Mouse (Mus musculus): Measurements from ENCODE around the gene Bpi. TPM values are rescaled to one million over a fixed set of nuclear protein-coding genes. Genes with fewer than 3 reads are reported as not detected.

Bpi gene
- polyA plus RNA-seq, 1 experiment from 2014 or later, result not detected

GRCm38 (mm10) chr2:158275349-158275748 lies 17.5 kb downstream of the Bpi start:
- Histone ChIP-seq H3K9me3 (no peaks in the 10 kb centered on the region), H3K4me1 (peaks cover 9% of the 10 kb centered on the region; the same call in 1 of the 2 replicates), H3K4me2 (no peak overlapping the region), H3K27ac (no peak overlapping the region), H3K27me3 (no peaks in the 10 kb centered on the region), H3K36me3 (no peaks in the 10 kb centered on the region), H3K4me3 (no peak overlapping the region), H3K9ac (no peak overlapping the region)
- 92% methylated on average over 3 of the region's 3 CpGs for WGBS
- ATAC-seq (ENCODE audit: insufficient number of reproducible peaks, low FRiP score, low TSS enrichment, low read depth), result no peak

GRCm38 (mm10) chr2:158275811-158276210 lies 17.9 kb downstream of the Bpi start:
- no peak for ATAC-seq (ENCODE audit: insufficient number of reproducible peaks, low FRiP score, low TSS enrichment, low read depth)
- Histone ChIP-seq H3K9me3 (no peaks in the 10 kb centered on the region), H3K4me2 (no peak overlapping the region), H3K4me1 (peaks cover 9% of the 10 kb centered on the region; the same call in 1 of the 2 replicates), H3K4me3 (no peak overlapping the region), H3K27ac (no peak overlapping the region), H3K9ac (no peak overlapping the region), H3K27me3 (no peaks in the 10 kb centered on the region), H3K36me3 (no peaks in the 10 kb centered on the region)
- 72% methylated on average over 4 of the region's 4 CpGs for WGBS

- H3K27me3 ChIP-seq, result peaks cover 2% of the 10 kb centered on the region; the same call in 1 of the 2 replicates
- H3K36me3 ChIP-seq, result no peaks in the 10 kb centered on the region
- H3K4me2 ChIP-seq, result no peak overlapping the region
- no peaks in the 10 kb centered on the region for H3K9me3 ChIP-seq
- peaks cover 9% of the 10 kb centered on the region; the same call in 1 of the 2 replicates for H3K4me1 ChIP-seq
- no peak overlapping the region for H3K4me3 ChIP-seq
- WGBS, result 75% methylated on average over 6 of the region's 6 CpGs
- ATAC-seq (ENCODE audit: insufficient number of reproducible peaks, low FRiP score, low TSS enrichment, low read depth), result no peak
- H3K9ac ChIP-seq, result no peak overlapping the region
- H3K27ac ChIP-seq, result no peak overlapping the region
Measured at GRCm38 (mm10) chr2:158276451-158276850, 18.6 kb downstream of the Bpi start.

- Histone ChIP-seq H3K4me2 (no peak overlapping the region), H3K4me3 (no peak overlapping the region), H3K27me3 (peaks cover 2% of the 10 kb centered on the region; the same call in 1 of the 2 replicates), H3K27ac (no peak overlapping the region), H3K9me3 (no peaks in the 10 kb centered on the region), H3K36me3 (no peaks in the 10 kb centered on the region), H3K9ac (no peak overlapping the region), H3K4me1 (peaks cover 9% of the 10 kb centered on the region; the same call in 1 of the 2 replicates)
- 80% methylated on average over 4 of the region's 4 CpGs for WGBS
- ATAC-seq (ENCODE audit: insufficient number of reproducible peaks, low FRiP score, low TSS enrichment, low read depth), result no peak
Measured at GRCm38 (mm10) chr2:158276878-158277277, 19.0 kb downstream of the Bpi start.

GRCm38 (mm10) chr2:158279656-158280055 lies 21.8 kb downstream of the Bpi start:
- no peak overlapping the region for H3K27ac ChIP-seq
- H3K36me3 ChIP-seq, result no peaks in the 10 kb centered on the region
- no peak for ATAC-seq (ENCODE audit: insufficient number of reproducible peaks, low FRiP score, low TSS enrichment, low read depth)
- no peak overlapping the region for H3K4me2 ChIP-seq
- no peaks in the 10 kb centered on the region for H3K4me1 ChIP-seq
- H3K9ac ChIP-seq, result no peak overlapping the region
- H3K9me3 ChIP-seq, result no peaks in the 10 kb centered on the region
- no peak overlapping the region for H3K4me3 ChIP-seq
- WGBS, result 94% methylated on average over 4 of the region's 4 CpGs
- peaks cover 2% of the 10 kb centered on the region; the same call in 1 of the 2 replicates for H3K27me3 ChIP-seq

- H3K4me1 ChIP-seq, result no peaks in the 10 kb centered on the region
- no peaks in the 10 kb centered on the region for H3K9me3 ChIP-seq
- H3K9ac ChIP-seq, result no peak overlapping the region
- no peak for ATAC-seq (ENCODE audit: insufficient number of reproducible peaks, low FRiP score, low TSS enrichment, low read depth)
- H3K36me3 ChIP-seq, result no peaks in the 10 kb centered on the region
- H3K27me3 ChIP-seq, result peaks cover 2% of the 10 kb centered on the region; the same call in 1 of the 2 replicates
- H3K27ac ChIP-seq, result no peak overlapping the region
- no peak overlapping the region for H3K4me2 ChIP-seq
- H3K4me3 ChIP-seq, result no peak overlapping the region
- 60% methylated on average over 16 of the region's 16 CpGs for WGBS
Measured at GRCm38 (mm10) chr2:158281497-158282205, 23.8 kb downstream of the Bpi start.

GRCm38 (mm10) chr2:158283136-158283535 lies 25.2 kb downstream of the Bpi start:
- no peak for ATAC-seq (ENCODE audit: insufficient number of reproducible peaks, low FRiP score, low TSS enrichment, low read depth)
- no peak overlapping the region for H3K9ac ChIP-seq
- no peak overlapping the region for H3K4me3 ChIP-seq
- H3K27ac ChIP-seq, result no peak overlapping the region
- no peaks in the 10 kb centered on the region for H3K9me3 ChIP-seq
- no peaks in the 10 kb centered on the region for H3K4me1 ChIP-seq
- H3K36me3 ChIP-seq, result no peaks in the 10 kb centered on the region
- H3K27me3 ChIP-seq, result peaks cover 2% of the 10 kb centered on the region; the same call in 1 of the 2 replicates
- WGBS, result 74% methylated on average over 7 of the region's 7 CpGs
- no peak overlapping the region for H3K4me2 ChIP-seq

GRCm38 (mm10) chr2:158283771-158284170 lies 25.9 kb downstream of the Bpi start:
- H3K36me3 ChIP-seq, result no peaks in the 10 kb centered on the region

GRCm38 (mm10) chr2:158284571-158284970 lies 26.7 kb downstream of the Bpi start:
- no peak overlapping the region for H3K9ac ChIP-seq
- WGBS, result 23% methylated on average over 11 of the region's 11 CpGs
- H3K4me1 ChIP-seq, result no peaks in the 10 kb centered on the region
- H3K36me3 ChIP-seq, result no peaks in the 10 kb centered on the region
- no peak overlapping the region for H3K27ac ChIP-seq
- H3K4me2 ChIP-seq, result no peak overlapping the region
- H3K27me3 ChIP-seq, result peaks cover 2% of the 10 kb centered on the region; the same call in 1 of the 2 replicates
- no peak overlapping the region for H3K4me3 ChIP-seq
- no peaks in the 10 kb centered on the region for H3K9me3 ChIP-seq
- ATAC-seq (ENCODE audit: insufficient number of reproducible peaks, low FRiP score, low TSS enrichment, low read depth), result no peak

More at GRCm38 (mm10) chr2:158283771-158284170, 25.9 kb downstream of the Bpi start:
- H3K4me2 ChIP-seq, result no peak overlapping the region
- 70% methylated on average over 6 of the region's 6 CpGs for WGBS
- no peak for ATAC-seq (ENCODE audit: insufficient number of reproducible peaks, low FRiP score, low TSS enrichment, low read depth)
- no peak overlapping the region for H3K4me3 ChIP-seq
- no peaks in the 10 kb centered on the region for H3K4me1 ChIP-seq
- H3K27ac ChIP-seq, result no peak overlapping the region
- peaks cover 2% of the 10 kb centered on the region; the same call in 1 of the 2 replicates for H3K27me3 ChIP-seq
- no peak overlapping the region for H3K9ac ChIP-seq
- no peaks in the 10 kb centered on the region for H3K9me3 ChIP-seq

GRCm38 (mm10) chr2:158285655-158286054 lies 27.8 kb downstream of the Bpi start:
- no peak overlapping the region for H3K27ac ChIP-seq
- no peak overlapping the region for H3K9ac ChIP-seq
- no peak overlapping the region for H3K4me2 ChIP-seq
- 66% methylated on average over 6 of the region's 6 CpGs for WGBS
- peaks cover 2% of the 10 kb centered on the region; the same call in 1 of the 2 replicates for H3K27me3 ChIP-seq
- H3K9me3 ChIP-seq, result no peaks in the 10 kb centered on the region
- H3K4me3 ChIP-seq, result no peak overlapping the region
- no peaks in the 10 kb centered on the region for H3K36me3 ChIP-seq
- no peak for ATAC-seq (ENCODE audit: insufficient number of reproducible peaks, low FRiP score, low TSS enrichment, low read depth)
- no peaks in the 10 kb centered on the region for H3K4me1 ChIP-seq

GRCm38 (mm10) chr2:158295700-158296099 lies 37.8 kb downstream of the Bpi start:
- 69% methylated on average over 9 of the region's 9 CpGs for WGBS
- Histone ChIP-seq H3K27ac (no peak overlapping the region), H3K4me3 (no peak overlapping the region), H3K36me3 (no peaks in the 10 kb centered on the region), H3K4me1 (no peaks in the 10 kb centered on the region), H3K27me3 (no peaks in the 10 kb centered on the region), H3K9ac (no peak overlapping the region), H3K9me3 (no peaks in the 10 kb centered on the region), H3K4me2 (no peak overlapping the region)
- ATAC-seq (ENCODE audit: insufficient number of reproducible peaks, low FRiP score, low TSS enrichment, low read depth), result no peak

- Histone ChIP-seq H3K27me3 (no peaks in the 10 kb centered on the region), H3K36me3 (no peaks in the 10 kb centered on the region), H3K4me1 (no peaks in the 10 kb centered on the region), H3K4me3 (no peak overlapping the region), H3K9me3 (no peaks in the 10 kb centered on the region), H3K27ac (no peak overlapping the region), H3K4me2 (no peak overlapping the region), H3K9ac (no peak overlapping the region)
- WGBS, result 62% methylated on average over 3 of the region's 3 CpGs
- no peak for ATAC-seq (ENCODE audit: insufficient number of reproducible peaks, low FRiP score, low TSS enrichment, low read depth)
Measured at GRCm38 (mm10) chr2:158299203-158299602, 41.3 kb downstream of the Bpi start.

Data from limb, embryonic 15.5 days (tissue).